Mouse (Mus musculus): ENCODE measurements around the gene Hsd17b2. TPM values are rescaled to one million over a fixed set of nuclear protein-coding genes. Genes with fewer than 3 reads are reported as not detected.
"Not testable (repeated sequence)": the region's sequence is repeated elsewhere in the genome, so short reads cannot be mapped to it uniquely, and the experiment has no call there.

The Hsd17b2 gene
- total RNA-seq, 2 experiments from 2014 or later, result 15.1 to 32.4 TPM

GRCm38 (mm10) chr8:117714604-117715003 is 12.9 kb downstream of the Hsd17b2 start:
- DNase-seq, result peak; percentile 54

- DNase-seq, result no peak
Observed at GRCm38 (mm10) chr8:117715896-117716295, 14.2 kb downstream of the Hsd17b2 start.

GRCm38 (mm10) chr8:117718152-117718860 is 16.6 kb downstream of the Hsd17b2 start:
- no peak for DNase-seq

DNA sequence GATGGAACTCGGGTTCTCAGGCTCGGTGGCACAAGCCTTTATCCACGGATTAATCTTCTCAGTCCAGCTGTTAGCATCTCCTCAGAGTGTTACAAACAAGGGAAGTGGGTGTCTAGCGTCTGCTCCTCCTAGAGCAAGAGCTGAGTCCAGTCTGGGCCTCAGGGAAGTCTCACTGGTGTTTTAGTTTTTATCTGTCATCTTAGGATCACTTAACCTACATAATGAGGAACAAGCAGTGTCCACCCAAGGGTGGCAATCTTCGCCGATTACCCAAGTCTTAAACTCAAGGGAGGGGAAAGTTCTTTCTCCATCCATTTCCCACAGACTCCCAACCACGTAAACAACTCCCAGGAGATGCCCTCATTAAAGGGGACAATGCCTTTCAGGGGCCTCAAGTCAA is 24.8 kb downstream of the Hsd17b2 start:
- no peak for DNase-seq

DNA sequence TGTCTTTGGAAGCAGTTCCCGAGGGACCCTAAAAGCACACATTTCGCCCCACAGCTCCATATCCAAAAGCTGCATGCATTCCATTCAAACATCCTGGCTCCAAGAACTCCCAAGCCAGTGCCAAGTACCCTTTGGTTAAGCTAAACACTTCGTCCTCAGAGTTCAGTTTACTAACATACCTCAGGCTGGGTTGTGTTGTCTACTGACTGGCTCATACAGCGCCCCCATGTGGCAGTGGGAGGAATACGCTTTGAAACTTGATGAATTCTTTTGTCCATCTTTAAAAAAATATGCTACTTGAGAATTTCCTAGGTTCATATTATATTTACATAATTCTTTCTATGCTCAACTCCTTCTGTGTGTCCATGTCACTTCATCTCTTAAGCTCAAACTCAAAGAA is 25.9 kb downstream of the Hsd17b2 start:
- peak; percentile 14 for DNase-seq

- no peak for DNase-seq
Observed at GRCm38 (mm10) chr8:117728234-117728633, 26.5 kb downstream of the Hsd17b2 start.

GRCm38 (mm10) chr8:117730980-117731379 is 29.3 kb downstream of the Hsd17b2 start:
- DNase-seq, result no peak

- DNase-seq, result no peak
Observed at GRCm38 (mm10) chr8:117736657-117737175, 35.0 kb downstream of the Hsd17b2 start.

DNA sequence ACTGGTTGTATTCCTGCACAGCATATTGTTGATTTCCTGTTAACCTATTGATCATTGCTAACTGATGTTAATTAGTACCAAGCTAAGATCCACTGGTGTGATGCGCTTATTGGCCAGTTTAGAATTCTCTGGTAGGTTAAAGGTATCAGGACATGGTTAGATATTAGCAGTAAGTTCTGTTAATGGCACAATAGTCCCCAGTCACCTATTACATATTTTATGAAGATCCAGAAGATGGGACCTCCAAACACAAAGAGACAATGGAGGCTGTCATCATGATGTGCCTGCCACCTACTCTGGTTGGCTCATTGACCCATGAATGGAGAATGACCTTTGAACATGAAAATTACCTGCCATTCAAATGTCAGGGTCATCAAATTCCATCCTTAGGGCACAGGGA is 36.5 kb downstream of the Hsd17b2 start:
- not testable (repeated sequence) for DNase-seq

DNA sequence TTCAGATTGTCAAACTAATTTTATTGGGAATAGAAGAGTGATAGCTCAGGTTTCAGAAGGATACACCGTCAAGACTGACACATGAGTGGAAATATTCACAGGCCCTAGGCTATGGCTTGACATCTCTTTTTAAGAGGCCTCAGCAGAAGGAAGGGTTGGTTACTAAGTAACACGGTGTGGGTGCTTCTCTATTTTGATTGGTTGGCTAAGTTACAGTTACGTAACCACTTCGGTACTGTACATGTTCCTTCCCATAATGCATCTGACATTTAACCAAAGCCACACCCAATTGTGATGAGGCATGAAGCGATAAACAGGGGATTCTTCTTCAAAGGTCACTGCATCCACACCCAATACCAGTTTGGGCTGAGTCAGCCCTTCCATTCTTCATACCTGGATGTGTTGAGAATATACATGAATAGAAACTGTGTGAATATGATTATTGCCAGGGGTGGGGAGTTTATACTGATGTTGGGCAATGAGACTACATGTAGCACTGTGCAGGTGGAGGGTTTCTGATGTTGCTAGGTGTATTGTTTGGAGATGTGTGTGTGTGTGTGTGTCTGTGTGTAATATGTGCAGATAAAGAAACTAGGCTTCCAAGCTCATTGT is 38.8 kb downstream of the Hsd17b2 start:
- DNase-seq, result no peak

DNA sequence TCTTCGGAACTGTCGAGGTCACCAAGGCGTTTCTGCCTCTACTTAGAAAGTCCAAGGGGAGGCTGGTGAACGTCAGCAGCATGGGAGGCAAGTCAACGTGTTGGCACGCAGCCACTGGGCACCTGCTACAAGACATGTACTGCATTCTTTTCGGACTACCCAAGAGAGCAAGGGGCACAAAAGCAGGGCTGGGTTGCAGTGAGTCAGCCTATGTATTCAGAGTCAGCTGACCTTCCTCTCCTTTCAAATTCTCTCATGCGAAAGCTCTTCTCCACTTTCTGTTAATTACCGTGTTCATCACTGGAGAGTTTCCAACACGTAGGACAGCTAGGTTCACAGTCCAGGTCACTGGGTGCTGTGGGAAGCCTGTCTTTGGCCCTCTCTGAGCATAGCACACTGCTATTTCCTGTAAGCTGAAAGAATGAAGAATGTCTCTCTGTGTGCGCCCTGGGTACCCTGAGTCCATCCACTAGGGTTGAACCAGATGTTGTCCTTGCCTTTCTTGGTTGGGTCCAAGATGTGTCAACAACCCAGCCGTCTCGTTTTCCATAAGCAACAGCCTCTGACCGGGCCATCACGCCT is 40.8 kb downstream of the Hsd17b2 start:
- no peak for DNase-seq

DNA sequence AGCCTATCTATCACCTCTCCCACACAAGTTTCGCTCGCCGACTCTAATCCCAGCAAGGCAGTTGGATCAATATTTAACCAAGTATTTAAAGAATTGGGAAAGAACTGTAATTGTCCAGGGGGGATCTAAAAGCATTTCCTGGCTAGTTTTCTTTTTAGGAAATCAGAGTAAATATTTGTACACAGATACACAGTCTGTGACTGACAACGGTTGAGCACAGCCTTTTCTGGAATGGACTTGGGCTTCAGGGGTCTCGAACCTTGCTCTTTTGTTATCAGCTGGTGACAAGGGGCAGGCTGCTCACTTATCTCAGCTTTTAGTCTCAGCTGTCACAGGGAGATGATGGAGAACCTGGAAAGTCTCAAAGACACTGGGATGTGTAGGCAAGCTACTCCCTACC is 44.9 kb downstream of the Hsd17b2 start:
- DNase-seq, result no peak

DNA sequence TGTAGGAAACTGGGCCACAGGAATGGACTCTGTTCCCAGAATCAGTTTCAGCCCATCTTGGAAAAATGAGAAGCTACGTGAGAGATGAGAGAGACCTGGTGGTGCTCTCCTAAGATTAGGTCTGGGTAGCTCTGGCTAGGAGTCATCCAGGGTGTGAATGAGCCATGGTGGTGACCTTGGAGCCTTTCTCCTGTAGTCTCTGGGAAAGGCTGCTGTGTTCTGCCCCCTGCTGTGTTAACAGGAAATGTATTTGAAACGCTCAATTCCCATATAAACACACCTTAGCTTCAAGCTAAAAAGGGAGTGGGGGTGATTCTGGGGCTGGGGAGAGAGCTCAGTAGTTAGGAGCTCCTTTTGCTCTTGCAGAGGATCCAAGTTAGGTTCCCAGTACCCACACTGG is 45.7 kb downstream of the Hsd17b2 start:
- DNase-seq, result no peak

GRCm38 (mm10) chr8:117747886-117748730 is 46.4 kb downstream of the Hsd17b2 start:
- DNase-seq, result no peak

DNA sequence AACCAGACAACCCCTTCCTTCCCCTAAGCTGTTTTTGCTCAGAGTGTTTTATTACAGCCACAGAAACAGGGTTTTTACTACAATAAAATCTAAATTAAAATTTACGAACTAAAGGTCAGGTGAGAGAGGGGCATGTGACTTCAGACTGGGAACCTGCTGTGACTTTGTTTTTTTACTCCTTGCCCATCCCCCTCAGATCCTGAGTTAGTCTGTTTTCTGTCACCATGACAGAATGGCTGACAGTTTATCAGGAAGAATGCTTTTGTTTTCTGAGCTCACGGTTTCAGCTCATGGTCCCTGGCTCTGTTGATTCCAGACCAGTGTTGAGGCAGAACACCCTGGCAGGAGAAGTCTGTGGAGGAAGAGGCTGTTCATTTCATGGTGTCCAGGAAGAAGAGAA is 47.7 kb downstream of the Hsd17b2 start:
- no peak for DNase-seq

DNA sequence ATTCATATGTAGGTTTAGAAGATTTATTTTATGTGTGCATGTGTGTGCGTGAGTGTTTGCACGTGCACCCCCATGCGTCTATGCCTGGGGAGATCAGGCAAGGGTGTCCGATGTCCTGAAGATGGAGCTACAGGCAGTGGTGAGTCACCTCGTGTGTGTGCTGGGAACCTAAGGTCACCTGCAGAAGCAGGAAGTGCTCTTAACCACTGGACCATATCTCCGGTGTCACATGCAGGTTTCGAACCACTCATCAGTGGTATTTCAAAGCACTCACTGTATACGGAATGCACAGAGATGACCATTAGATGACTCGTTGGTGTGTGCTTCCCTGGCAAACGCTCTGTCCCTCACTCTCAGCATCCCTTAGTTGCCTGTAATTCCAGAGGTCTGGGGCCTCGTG is 56.2 kb downstream of the Hsd17b2 start:
- no peak for DNase-seq

DNA sequence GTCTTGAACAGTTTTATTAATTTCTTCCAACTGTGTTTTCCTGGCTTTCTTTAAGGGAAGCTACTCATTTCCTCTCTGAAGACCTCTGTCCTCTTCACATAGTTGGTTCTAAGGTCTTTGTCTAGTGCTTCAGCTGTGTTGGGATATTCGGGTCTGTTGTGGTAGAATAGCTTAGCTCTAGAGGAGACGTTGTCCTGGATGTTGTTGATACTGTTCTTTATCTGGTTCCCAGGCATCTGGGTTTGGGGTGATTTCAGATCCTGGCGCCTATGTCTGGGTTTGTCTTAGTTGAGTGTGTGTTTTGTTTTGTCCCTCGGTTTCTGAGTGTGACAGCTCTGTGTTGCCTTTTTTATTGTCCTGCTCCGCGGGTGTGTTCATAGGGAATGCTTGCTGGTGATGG is 61.1 kb downstream of the Hsd17b2 start:
- DNase-seq, result no peak

DNA sequence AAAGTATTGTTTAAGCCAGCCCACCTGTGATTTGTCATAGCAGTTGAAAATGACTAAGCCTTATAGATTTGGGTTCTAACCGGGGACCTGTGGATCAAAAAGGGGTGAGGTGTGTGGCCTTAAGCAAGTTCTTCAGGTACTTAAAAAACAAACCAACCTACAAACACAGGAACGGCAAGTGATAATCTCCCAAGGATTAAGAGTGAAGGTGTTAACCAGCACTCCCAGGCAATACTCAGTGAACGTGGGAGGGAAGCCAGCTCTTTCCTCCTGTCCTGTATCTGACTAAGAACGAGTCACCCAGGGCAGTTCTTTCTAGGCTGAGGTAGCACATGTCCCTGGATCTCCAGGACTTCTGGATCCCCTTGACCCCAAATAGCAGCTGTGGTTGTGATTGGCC is 62.9 kb downstream of the Hsd17b2 start:
- no peak for DNase-seq

DNA sequence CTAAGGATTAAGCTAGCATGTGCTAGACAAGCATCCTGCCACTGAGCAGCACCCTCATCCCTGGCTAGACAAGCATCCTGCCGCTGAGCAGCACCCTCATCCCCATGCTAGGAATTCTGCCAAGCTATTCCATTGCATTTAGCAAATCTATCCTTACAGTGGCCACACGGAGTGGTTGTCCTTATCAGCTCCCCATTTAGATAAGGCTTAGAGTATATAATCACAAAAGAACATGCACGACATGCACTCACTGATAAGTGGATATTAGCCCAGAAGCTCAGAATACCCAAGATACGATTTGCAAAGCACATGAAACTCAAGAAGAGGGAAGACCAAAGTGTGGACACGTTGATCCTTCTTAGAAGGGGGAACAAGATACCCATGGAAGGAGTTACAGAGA is 64.2 kb downstream of the Hsd17b2 start:
- no peak for DNase-seq

DNA sequence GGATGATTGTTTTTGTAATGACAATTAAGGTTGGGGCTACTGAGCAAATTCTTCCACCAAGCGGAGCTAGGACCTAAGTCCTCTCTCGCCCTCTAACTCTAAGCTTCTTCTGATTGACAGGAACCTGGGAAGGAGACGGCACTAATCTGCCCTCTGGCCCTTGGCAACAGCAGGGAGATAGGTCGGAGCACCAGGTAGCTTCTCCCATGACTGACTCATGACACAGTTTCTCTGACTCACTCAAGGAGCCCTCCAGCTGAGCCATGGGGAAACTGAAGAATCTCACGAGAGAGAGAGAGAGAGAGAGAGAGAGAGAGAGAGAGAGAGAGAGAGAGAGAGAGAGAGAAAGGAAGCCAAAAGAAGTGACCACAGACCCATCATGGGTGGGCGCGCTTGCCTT is 67.3 kb downstream of the Hsd17b2 start:
- DNase-seq, result no peak

DNA sequence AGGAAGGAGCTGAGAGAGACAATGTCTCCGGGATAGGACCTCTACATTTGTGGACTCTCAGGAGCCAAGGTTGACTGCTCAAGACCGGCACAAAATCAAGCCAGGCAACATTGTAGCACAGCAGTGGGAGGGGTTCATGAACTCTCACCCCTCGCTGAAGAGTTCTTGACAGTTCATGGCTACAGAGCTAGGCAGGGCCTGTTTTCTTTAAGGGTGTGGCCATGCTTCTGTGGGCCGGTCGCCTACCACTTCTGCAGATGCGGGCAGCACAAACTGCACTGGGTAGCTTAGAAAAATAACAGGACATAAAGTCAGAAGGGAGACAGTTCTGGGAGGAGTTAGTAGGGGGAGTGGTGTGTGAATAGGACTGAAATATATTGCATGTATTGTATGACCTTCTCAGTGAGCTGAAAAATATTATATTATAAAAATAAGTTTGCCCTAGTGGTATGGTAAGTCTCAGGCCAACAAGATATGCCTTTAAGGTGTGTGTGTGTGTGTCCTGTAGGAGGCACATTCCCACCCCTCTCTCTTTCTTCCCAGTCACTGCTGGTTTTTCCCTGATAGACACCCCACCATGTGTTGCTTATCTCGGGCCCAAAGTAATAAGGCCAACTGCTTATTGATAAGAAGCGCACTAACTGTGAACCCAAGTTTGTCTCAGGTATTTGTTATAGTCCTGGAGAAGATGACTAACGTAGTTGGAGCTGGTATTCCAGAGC is 69.6 kb downstream of the Hsd17b2 start:
- DNase-seq, result no peak

GRCm38 (mm10) chr8:117772126-117772525 is 70.4 kb downstream of the Hsd17b2 start:
- DNase-seq, result peak; percentile 52

Data from adrenal gland, postnatal 10 days (tissue).